Mouse (Mus musculus) G1E (cell line): Measurements from ENCODE around the gene Mkln1.

Experiments
- CTCF ChIP-seq: IDR thresholded peaks from 2 replicates; pipeline ENCODE4 v1.5.1; 2012; ENCODE audit warnings: low read depth, low read length, inconsistent platforms, mixed read lengths
- GATA1 ChIP-seq: IDR thresholded peaks from 2 replicates; pipeline ENCODE4 v1.6.1; 2012; ENCODE audit warnings: borderline replicate concordance, low read length, inconsistent platforms, mixed read lengths
- TAL1 ChIP-seq: conservative IDR thresholded peaks from 2 replicates; pipeline ENCODE4 v1.6.1; 2012; ENCODE audit warnings: low read depth, low read length, inconsistent platforms, mixed read lengths

DNA sequence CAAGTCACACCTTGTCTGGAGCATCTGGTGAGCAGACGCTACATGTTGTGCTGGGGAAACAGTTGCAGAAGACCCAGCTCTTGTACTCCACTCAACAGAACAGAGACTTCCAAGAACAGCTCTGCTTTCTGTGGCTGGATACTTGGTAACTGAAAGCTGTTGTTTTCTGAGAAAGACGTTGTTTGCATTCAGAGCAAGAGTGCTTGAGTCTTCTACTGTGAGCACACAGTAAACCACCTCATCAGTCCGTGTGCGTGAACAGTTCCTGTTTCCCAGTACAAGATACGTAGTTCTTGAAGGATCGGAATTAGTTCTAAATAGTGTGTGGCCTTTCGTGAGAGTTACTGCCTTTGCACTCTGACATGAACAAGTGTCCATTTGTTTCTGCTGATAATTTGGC, 91.4 kb downstream of the Mkln1 start:
- TF ChIP-seq CTCF, result no peak
- no peak for TF ChIP-seq GATA1
- no peak for TF ChIP-seq TAL1
